Mouse (Mus musculus): ENCODE data around the gene Gatd1. TPM values are rescaled to one million over a fixed set of nuclear protein-coding genes. Genes with fewer than 3 reads are reported as not detected.
A peak's percentile ranks its signal among the peaks of the same experiment; 100 is the strongest.

Gene Gatd1
- polyA plus RNA-seq, 1 experiment from 2014 or later: 34.3 TPM

DNA sequence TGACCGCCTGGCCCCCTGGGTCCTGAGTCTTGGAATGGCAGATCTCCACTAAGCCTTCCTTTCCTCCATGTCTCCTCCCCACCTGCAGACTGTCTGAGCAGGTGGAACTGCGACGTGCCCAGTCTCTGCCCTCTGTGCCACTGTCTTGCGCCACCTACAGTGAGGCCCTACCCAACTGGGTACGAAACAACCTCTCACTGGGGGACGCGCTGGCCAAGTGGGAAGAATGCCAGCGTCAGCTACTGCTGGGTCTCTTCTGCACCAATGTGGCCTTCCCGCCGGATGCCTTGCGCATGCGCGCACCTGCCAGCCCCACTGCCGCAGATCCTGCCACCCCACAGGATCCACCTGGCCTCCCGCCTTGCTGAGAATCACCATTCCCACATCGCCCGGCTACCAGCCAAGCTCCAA, 45.4 kb upstream of the Gatd1 start:
- peaks cover 2% of the 10 kb centered on the region for H3K27me3 ChIP-seq (replicated peaks; ENCODE audit: control insufficient read depth, insufficient read depth, low read length)
- peaks cover 27% of the 10 kb centered on the region for H3K36me3 ChIP-seq (ENCODE audit: control insufficient read depth, insufficient read depth)
- TF ChIP-seq CTCF (IDR thresholded peaks at IDR 0.05; ENCODE audit: low read depth): no peak
- no peaks in the 10 kb centered on the region; the same call in 1 of the 2 replicates for H3K4me1 ChIP-seq (replicated peaks; ENCODE audit: control insufficient read depth, insufficient read depth, low read length)
- H3K4me3 ChIP-seq (ENCODE audit: low read depth, low read length): no peak overlapping the region
- H3K4me2 ChIP-seq (replicated peaks; ENCODE audit: low read depth): no peak overlapping the region
- H3K27ac ChIP-seq (ENCODE audit: low read depth, low read length): no peak overlapping the region
- no peak for ATAC-seq
- H3K9me3 ChIP-seq (ENCODE audit: control insufficient read depth): no peaks in the 10 kb centered on the region
- WGBS: 93% methylated on average over 17 of the region's 17 CpGs
- H3K9ac ChIP-seq (ENCODE audit: low read depth, low read length): no peak overlapping the region

GRCm38 (mm10) chr7:141458661-141459060, 44.7 kb upstream of the Gatd1 start:
- Histone ChIP-seq H3K9ac (ENCODE audit: low read depth, low read length) (no peak overlapping the region), H3K27ac (ENCODE audit: low read depth, low read length) (no peak overlapping the region), H3K4me3 (ENCODE audit: low read depth, low read length) (no peak overlapping the region), H3K4me1 (replicated peaks; ENCODE audit: control insufficient read depth, insufficient read depth, low read length) (no peaks in the 10 kb centered on the region; the same call in 1 of the 2 replicates), H3K36me3 (ENCODE audit: control insufficient read depth, insufficient read depth) (peaks cover 27% of the 10 kb centered on the region), H3K9me3 (ENCODE audit: control insufficient read depth) (no peaks in the 10 kb centered on the region), H3K4me2 (replicated peaks; ENCODE audit: low read depth) (no peak overlapping the region), H3K27me3 (replicated peaks; ENCODE audit: control insufficient read depth, insufficient read depth, low read length) (no peaks in the 10 kb centered on the region)
- no peak for ATAC-seq
- 89% methylated on average over 11 of the region's 11 CpGs for WGBS
- TF ChIP-seq CTCF (IDR thresholded peaks at IDR 0.05; ENCODE audit: low read depth): no peak

DNA sequence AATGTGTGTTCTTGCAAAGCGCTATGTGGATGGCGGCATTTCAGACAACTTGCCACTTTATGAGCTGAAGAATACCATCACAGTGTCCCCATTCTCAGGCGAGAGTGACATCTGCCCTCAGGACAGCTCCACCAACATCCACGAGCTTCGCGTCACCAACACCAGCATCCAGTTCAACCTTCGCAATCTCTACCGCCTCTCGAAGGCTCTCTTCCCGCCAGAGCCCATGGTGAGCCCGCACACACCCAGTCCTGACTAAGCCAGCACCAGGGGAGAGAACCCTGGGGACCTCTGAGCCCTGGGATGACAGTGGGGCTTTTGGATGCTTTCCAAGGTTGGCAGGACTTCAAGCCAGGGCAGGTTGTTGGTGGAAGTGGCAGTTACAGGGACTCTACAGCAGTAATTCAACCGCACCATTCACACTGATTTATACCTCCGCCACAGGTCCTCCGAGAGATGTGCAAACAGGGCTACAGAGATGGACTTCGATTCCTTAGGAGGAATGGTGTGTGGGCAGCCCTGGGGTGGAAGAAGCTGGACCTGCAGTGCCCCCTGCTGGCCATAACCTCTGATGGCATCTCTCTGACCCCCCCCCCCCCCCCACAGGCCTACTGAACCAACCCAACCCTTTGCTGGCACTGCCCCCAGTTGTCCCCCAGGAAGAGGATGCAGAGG, 44.2 kb upstream of the Gatd1 start:
- no peak overlapping the region for H3K4me2 ChIP-seq (replicated peaks; ENCODE audit: low read depth)
- no peak for ATAC-seq
- no peaks in the 10 kb centered on the region for H3K9me3 ChIP-seq (ENCODE audit: control insufficient read depth)
- H3K4me1 ChIP-seq (replicated peaks; ENCODE audit: control insufficient read depth, insufficient read depth, low read length): no peaks in the 10 kb centered on the region; the same call in 1 of the 2 replicates
- no peak overlapping the region for H3K9ac ChIP-seq (ENCODE audit: low read depth, low read length)
- 68% methylated on average over 15 of the region's 15 CpGs for WGBS
- H3K27ac ChIP-seq (ENCODE audit: low read depth, low read length): no peak overlapping the region
- no peak overlapping the region for H3K4me3 ChIP-seq (ENCODE audit: low read depth, low read length)
- H3K36me3 ChIP-seq (ENCODE audit: control insufficient read depth, insufficient read depth): peaks cover 27% of the 10 kb centered on the region
- peak; percentile 78 for TF ChIP-seq CTCF (IDR thresholded peaks at IDR 0.05; ENCODE audit: low read depth)
- no peaks in the 10 kb centered on the region for H3K27me3 ChIP-seq (replicated peaks; ENCODE audit: control insufficient read depth, insufficient read depth, low read length)

GRCm38 (mm10) chr7:141457236-141457635, 43.3 kb upstream of the Gatd1 start:
- H3K9ac ChIP-seq (ENCODE audit: low read depth, low read length): no peak overlapping the region
- peaks cover 27% of the 10 kb centered on the region for H3K36me3 ChIP-seq (ENCODE audit: control insufficient read depth, insufficient read depth)
- H3K4me1 ChIP-seq (replicated peaks; ENCODE audit: control insufficient read depth, insufficient read depth, low read length): no peaks in the 10 kb centered on the region; the same call in 1 of the 2 replicates
- TF ChIP-seq CTCF (IDR thresholded peaks at IDR 0.05; ENCODE audit: low read depth): no peak
- no peak overlapping the region for H3K4me3 ChIP-seq (ENCODE audit: low read depth, low read length)
- no peak for ATAC-seq
- WGBS: 93% methylated on average over 14 of the region's 14 CpGs
- no peak overlapping the region for H3K27ac ChIP-seq (ENCODE audit: low read depth, low read length)
- no peaks in the 10 kb centered on the region for H3K9me3 ChIP-seq (ENCODE audit: control insufficient read depth)
- no peaks in the 10 kb centered on the region for H3K27me3 ChIP-seq (replicated peaks; ENCODE audit: control insufficient read depth, insufficient read depth, low read length)
- H3K4me2 ChIP-seq (replicated peaks; ENCODE audit: low read depth): no peak overlapping the region

DNA sequence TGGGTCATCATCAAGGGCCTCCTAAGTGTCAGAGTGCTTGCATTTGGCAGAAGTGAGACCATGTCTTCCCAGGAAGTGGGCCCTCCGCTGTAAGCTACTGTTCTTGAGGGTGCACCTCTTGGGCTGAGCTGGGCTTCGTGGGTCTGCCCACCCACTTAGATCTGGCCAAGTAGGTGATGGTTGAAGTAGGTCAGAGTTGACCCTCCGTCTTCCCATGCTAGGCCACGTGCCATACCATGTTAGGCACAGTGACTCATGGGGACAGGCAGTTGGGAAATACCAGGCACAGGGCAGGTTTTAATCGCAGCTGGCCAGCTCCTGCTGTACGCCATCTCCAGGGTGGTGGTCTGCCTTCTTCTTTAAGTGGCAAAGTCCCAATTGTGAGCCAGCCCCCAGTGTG, 42.8 kb upstream of the Gatd1 start:
- H3K27me3 ChIP-seq (replicated peaks; ENCODE audit: control insufficient read depth, insufficient read depth, low read length): no peaks in the 10 kb centered on the region
- 0 out of 2 replicates have a peak overlapping the region, but pooled peaks have one; percentile 95 for H3K27ac ChIP-seq (ENCODE audit: low read depth, low read length)
- TF ChIP-seq CTCF (IDR thresholded peaks at IDR 0.05; ENCODE audit: low read depth): no peak
- H3K4me3 ChIP-seq (ENCODE audit: low read depth, low read length): no peak overlapping the region
- no peak for ATAC-seq
- H3K36me3 ChIP-seq (ENCODE audit: control insufficient read depth, insufficient read depth): peaks cover 32% of the 10 kb centered on the region
- H3K9ac ChIP-seq (ENCODE audit: low read depth, low read length): no peak overlapping the region
- peak overlapping the region; percentile 90 for H3K4me2 ChIP-seq (replicated peaks; ENCODE audit: low read depth)
- 77% methylated on average over 6 of the region's 6 CpGs for WGBS
- H3K4me1 ChIP-seq (replicated peaks; ENCODE audit: control insufficient read depth, insufficient read depth, low read length): no peaks in the 10 kb centered on the region; the same call in 1 of the 2 replicates
- no peaks in the 10 kb centered on the region for H3K9me3 ChIP-seq (ENCODE audit: control insufficient read depth)

GRCm38 (mm10) chr7:141455610-141456314, 41.8 kb upstream of the Gatd1 start:
- Histone ChIP-seq H3K9ac (ENCODE audit: low read depth, low read length) (peak overlapping the region; percentile 72), H3K36me3 (ENCODE audit: control insufficient read depth, insufficient read depth) (peaks cover 42% of the 10 kb centered on the region), H3K9me3 (ENCODE audit: control insufficient read depth) (no peaks in the 10 kb centered on the region), H3K4me2 (replicated peaks; ENCODE audit: low read depth) (peak overlapping the region; percentile 90), H3K27ac (ENCODE audit: low read depth, low read length) (peak overlapping the region; percentile 95), H3K4me3 (ENCODE audit: low read depth, low read length) (peak overlapping the region; percentile 86), H3K27me3 (replicated peaks; ENCODE audit: control insufficient read depth, insufficient read depth, low read length) (no peaks in the 10 kb centered on the region), H3K4me1 (replicated peaks; ENCODE audit: control insufficient read depth, insufficient read depth, low read length) (no peaks in the 10 kb centered on the region; the same call in 1 of the 2 replicates)
- peak; percentile 60 for ATAC-seq
- no peak for TF ChIP-seq CTCF (IDR thresholded peaks at IDR 0.05; ENCODE audit: low read depth)
- 1% methylated on average over 23 of the region's 23 CpGs for WGBS

All from intestine, postnatal 0 days (tissue).